Mouse (Mus musculus) hindbrain, embryonic 16.5 days (tissue): ENCODE data around the gene Gm6657. TPM values are rescaled to one million over a fixed set of nuclear protein-coding genes. Genes with fewer than 3 reads are reported as not detected.

ENCODE experiments used
- ATAC-seq: fragments of 200-750 bp; cut with Nextera tagmentation; 2 replicates; pipeline ENCODE4 v1.8.0; 2017; ENCODE audit warnings: moderate TSS enrichment, moderate library complexity
- H3K27ac ChIP-seq: fragments of 300-500 bp; sonication (generic); 2 replicates; pipeline ENCODE4 v1.5.1; 2014; ENCODE audit warnings: low read depth, mild to moderate bottlenecking, control low read depth, low read length, moderate library complexity
- H3K27me3 ChIP-seq: fragments of 300-500 bp; sonication (generic); replicated peaks from 2 replicates; pipeline ENCODE4 v1.6.1; 2014; ENCODE audit warnings: low read length; ENCODE audit not compliant: control insufficient read depth, insufficient read depth
- H3K36me3 ChIP-seq: fragments of 300-500 bp; sonication (generic); 2 replicates; pipeline ENCODE4 v1.6.1; 2014; ENCODE audit warnings: mild to moderate bottlenecking, low read length, moderate library complexity, mixed read lengths; ENCODE audit not compliant: control insufficient read depth, insufficient read depth
- H3K4me1 ChIP-seq: fragments of 300-500 bp; sonication (generic); 2 replicates; pipeline ENCODE4 v1.6.1; 2014; ENCODE audit warnings: low read depth, low read length; ENCODE audit not compliant: control insufficient read depth, insufficient read depth
- H3K4me2 ChIP-seq: fragments of 300-500 bp; sonication (generic); 2 replicates; pipeline ENCODE4 v1.6.1; 2014; ENCODE audit warnings: mild to moderate bottlenecking, low read length, control low read depth, moderate library complexity
- H3K4me3 ChIP-seq: fragments of 300-500 bp; sonication (generic); 2 replicates; pipeline ENCODE4 v1.5.1; 2014; ENCODE audit warnings: mild to moderate bottlenecking, low read length, control low read depth, moderate library complexity
- H3K9ac ChIP-seq: fragments of 300-500 bp; sonication (generic); 2 replicates; pipeline ENCODE4 v1.6.1; 2014; ENCODE audit warnings: low read depth, mild to moderate bottlenecking, control low read depth, low read length, moderate library complexity
- H3K9me3 ChIP-seq: fragments of 300-500 bp; sonication (generic); 2 replicates; pipeline ENCODE4 v1.6.1; 2014; ENCODE audit warnings: mild to moderate bottlenecking, low read length, moderate library complexity; ENCODE audit not compliant: control insufficient read depth
- WGBS: fragments of 180-500 bp; shearing (Covaris S2); extraction: QIAGEN DNeasy Blood & Tissue Kit; methylation state at CpG from one replicate; pipeline ENCODE4 v1.1.7; 2014; 5-methylcytosine and 5-hydroxymethylcytosine counted together
- polyA plus RNA-seq: library from polyadenylated mRNA; unstranded; fragments of >200 nt; fragmentation: Nextera tagmentation; extraction: Ambion mirVana; gene quantifications from 2 replicates; pipeline ENCODE4 v1.2.1, GENCODE M21; 2015

Gm6657 gene
- polyA plus RNA-seq, 1 experiment from 2014 or later: not detected

DNA sequence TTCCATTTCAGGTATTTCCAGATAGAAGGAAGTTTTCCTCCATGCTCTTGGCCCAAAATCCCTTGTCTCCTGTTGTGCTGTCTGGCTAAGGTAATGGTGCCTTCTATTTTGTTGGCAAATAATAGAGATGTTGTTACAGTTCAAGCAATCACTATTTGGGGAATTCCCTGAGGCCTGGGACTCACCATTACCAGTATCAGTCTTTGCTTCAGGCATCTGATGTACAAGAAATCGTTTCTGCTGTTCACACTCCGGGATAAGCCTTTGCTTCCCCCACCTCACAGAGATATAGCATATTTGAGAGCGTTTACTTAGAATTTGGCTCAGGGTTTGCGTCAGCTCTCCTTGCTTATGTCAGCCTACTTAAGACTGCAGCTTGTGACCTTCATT lies 12.5 kb downstream of the Gm6657 start:
- 87% methylated on average over 4 of the region's 4 CpGs for WGBS
- no peaks in the 10 kb centered on the region for H3K4me1 ChIP-seq
- no peak overlapping the region for H3K4me3 ChIP-seq
- no peak overlapping the region for H3K27ac ChIP-seq
- H3K27me3 ChIP-seq: no peaks in the 10 kb centered on the region
- H3K9me3 ChIP-seq: no peaks in the 10 kb centered on the region
- no peaks in the 10 kb centered on the region for H3K36me3 ChIP-seq
- H3K4me2 ChIP-seq: no peak overlapping the region
- H3K9ac ChIP-seq: no peak overlapping the region
- no peak for ATAC-seq

DNA sequence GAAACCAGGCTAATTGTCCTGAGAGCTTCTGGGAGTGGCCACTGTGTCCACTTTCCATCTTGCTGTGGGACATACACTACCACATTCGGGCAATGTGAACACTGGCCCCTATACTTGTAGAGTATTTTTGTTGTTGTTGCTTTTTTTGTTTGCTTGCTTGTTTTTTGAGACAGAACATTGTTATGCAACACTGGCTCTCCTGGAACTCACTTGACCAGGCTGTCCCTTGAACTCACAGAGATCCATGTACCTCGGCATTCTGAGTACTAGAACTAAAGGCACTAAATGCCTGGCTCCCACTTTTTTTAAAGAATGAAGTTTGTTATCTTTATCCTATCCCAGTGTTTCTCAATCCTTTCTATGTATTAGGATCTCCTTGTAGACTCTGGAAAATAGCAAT lies 15.8 kb downstream of the Gm6657 start:
- no peak overlapping the region for H3K9ac ChIP-seq
- no peak overlapping the region for H3K4me3 ChIP-seq
- no peaks in the 10 kb centered on the region for H3K27me3 ChIP-seq
- 82% methylated on average over 2 of the region's 2 CpGs for WGBS
- H3K4me2 ChIP-seq: no peak overlapping the region
- no peaks in the 10 kb centered on the region for H3K4me1 ChIP-seq
- no peak overlapping the region for H3K27ac ChIP-seq
- no peak for ATAC-seq
- no peaks in the 10 kb centered on the region for H3K9me3 ChIP-seq
- no peaks in the 10 kb centered on the region for H3K36me3 ChIP-seq

DNA sequence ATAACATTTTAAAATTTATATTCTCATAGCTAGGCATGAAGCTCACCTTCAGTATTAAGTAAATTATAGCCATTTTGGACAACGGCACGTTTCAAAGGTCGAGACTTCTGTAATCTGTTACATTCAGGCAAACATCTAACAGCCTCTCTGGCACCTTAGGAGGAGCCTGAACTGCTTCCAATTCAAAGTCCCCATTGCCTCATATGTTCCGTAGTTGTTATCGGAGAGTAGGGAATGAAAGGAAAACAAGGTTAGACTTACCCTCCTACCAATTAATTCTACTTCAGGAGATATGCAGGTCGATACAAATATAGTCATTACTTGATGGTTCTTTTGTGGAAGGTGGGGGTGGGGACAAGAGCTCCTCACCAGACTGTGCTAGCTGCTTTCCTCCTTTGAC lies 21.4 kb downstream of the Gm6657 start:
- 83% methylated on average over 6 of the region's 6 CpGs for WGBS
- no peak for ATAC-seq
- H3K27me3 ChIP-seq: no peaks in the 10 kb centered on the region

DNA sequence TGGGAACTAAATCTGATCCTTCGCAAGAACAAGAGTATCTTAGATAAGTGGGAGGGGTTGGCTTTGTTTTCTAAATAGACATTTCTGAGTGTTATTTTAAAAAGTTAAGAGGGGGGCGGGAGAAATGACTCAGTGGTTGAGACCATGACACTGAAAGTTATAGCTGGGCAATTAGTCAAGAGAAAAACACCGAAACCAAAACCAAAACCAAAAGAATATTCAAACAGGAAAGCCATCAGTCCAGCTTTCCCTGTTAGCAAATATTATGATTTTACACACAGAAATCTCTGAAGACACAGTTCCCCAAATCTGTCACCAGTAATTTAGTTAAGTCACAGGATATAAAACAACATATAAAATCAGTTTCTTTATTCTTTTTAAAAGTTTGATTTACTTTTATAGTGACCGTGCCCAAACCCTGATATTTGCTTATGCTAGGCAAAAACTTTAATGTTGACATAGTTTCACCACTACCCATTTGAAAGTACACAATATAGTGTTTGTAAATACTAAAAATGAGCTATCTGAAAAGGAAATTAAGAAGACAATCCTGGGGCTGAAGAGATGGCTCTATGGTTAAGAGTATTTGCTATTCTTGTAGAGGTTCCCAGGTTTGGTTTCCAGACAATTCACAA lies 25.3 kb downstream of the Gm6657 start:
- Histone ChIP-seq H3K4me2 (no peak overlapping the region), H3K9ac (no peak overlapping the region), H3K4me3 (no peak overlapping the region), H3K9me3 (no peaks in the 10 kb centered on the region), H3K36me3 (no peaks in the 10 kb centered on the region), H3K27me3 (no peaks in the 10 kb centered on the region), H3K4me1 (no peaks in the 10 kb centered on the region), H3K27ac (no peak overlapping the region)
- 88% methylated on average over 4 of the region's 4 CpGs for WGBS
- ATAC-seq: no peak

More for the DNA sequence above, 21.4 kb downstream of the Gm6657 start:
- H3K36me3 ChIP-seq: no peaks in the 10 kb centered on the region
- H3K9ac ChIP-seq: no peak overlapping the region
- H3K9me3 ChIP-seq: no peaks in the 10 kb centered on the region
- no peak overlapping the region for H3K4me3 ChIP-seq
- H3K27ac ChIP-seq: no peak overlapping the region
- no peak overlapping the region for H3K4me2 ChIP-seq
- H3K4me1 ChIP-seq: no peaks in the 10 kb centered on the region

DNA sequence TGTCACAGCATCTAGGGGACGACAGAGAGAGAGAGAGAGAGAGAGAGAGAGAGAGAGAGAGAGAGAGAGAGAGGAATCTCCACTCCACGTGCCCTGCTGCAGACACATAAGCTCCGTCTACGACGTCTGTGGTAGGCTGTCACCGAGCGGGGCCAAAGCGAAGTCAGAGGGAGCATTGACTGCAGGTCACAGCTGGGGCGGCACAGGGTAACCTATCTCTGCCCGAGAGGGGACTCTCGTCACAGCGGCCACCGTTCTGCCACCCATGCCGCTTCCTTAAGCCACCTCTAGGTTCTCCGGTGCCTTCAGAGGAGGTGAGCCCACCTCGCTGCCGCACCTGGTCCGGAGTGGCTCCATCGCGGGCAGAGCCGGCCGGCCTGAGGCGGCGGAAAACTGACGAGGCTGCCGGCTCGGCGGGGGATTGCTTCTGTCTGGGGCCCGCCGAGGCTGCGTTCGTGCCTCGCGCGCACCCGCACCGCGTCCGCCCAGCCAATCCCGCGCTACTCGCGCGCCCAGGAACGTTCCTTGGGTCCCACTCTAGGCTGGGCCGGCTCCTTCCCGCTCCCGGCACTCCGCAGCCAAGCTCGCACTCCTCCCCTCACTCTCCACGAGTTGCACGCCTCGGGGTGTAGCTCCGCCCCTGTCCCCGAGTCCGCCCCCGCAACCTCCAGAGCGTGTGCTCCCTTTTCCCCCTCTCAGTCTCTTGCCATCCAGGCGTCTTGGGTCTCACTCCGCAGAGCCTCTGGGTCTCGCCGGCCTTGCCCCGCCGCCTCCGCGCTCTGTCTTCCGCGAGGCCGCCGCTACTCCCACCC lies 31.9 kb downstream of the Gm6657 start, which contains the start of gene Gphn:
Gene Gphn (plus strand): TSS at position 673 of the 812 bp plus-strand sequence.
- Histone ChIP-seq H3K4me1 (peaks cover 6% of the 10 kb centered on the region), H3K27ac (peak within 1 kb of the TSS; percentile 99), H3K9ac (peak within 1 kb of the TSS; percentile 83), H3K36me3 (no peaks in the 10 kb centered on the region), H3K9me3 (no peaks in the 10 kb centered on the region), H3K4me2 (peak within 1 kb of the TSS; percentile 76), H3K4me3 (peak within 1 kb of the TSS; percentile 73), H3K27me3 (no peaks in the 10 kb centered on the region)
- ATAC-seq: peak; percentile 98
- WGBS: 0% methylated on average over 65 of the region's 70 CpGs

DNA sequence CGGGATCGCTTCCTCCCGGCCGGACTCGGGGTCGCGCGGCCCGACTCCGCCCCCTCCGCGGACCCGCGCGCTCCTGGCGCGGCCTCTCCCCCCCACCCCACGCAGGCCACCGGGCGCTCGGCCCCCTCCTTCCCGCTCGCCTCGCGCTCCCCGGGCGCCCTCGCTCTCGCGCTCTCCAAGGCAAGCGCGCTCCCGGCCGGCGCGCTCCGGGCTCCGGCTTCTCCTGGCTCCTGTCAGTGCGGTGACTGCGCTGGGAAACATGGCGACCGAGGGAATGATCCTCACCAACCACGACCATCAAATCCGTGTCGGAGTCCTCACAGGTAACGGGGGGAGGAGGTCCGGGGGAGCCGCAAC lies 32.5 kb downstream of the Gm6657 start:
- Histone ChIP-seq H3K4me2 (peak overlapping the region; percentile 76), H3K27me3 (no peaks in the 10 kb centered on the region), H3K27ac (peak overlapping the region; percentile 99), H3K4me1 (peaks cover 6% of the 10 kb centered on the region), H3K9ac (peak overlapping the region; percentile 83), H3K36me3 (no peaks in the 10 kb centered on the region), H3K9me3 (no peaks in the 10 kb centered on the region), H3K4me3 (peak overlapping the region; percentile 73)
- peak; percentile 90 for ATAC-seq
- 0% methylated on average over 36 of the region's 48 CpGs for WGBS

DNA sequence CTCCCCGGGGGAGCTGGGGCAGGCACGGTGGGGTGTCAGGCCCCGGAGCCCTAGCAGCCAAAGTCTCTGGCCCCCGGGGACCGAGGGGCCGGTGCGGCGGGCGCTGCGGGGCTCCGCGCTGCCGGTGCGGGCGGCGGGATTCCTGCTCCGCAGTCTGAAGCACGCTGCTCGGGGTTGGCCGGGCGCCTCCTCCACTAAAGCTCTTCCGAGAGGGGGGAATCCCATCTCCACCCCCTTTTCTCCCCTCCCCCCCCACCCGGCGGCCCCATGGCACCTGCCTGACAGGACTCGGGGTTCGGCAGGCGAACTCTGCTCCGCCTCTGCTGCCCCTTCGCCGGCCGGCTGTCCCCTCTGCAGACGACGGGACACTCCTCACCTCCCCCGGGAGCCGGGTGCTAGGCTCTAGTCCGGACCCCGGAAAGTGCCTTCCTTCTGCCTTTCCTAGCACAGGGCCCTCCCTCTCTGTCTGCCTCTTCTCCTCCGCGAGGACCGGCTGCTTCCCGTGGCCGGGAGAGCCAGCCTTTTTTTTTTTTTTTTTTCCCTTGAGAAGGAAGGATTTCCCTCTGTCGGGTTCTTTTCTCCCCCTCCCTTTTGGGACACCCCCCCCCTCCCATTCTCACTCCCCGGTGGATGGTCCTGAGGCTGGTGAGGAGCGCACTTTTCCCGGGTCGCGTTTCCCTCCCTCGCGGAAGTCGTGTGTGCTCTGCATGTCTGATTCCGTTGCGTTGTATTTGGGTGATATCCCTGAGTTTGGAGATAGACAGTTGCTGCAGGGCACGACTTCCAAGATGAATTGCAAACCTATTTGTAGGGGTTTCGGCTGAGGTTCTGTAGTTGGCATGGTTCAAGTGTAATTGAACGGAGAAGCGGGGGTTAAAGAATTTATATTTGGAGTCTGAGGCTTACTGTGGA lies 33.2 kb downstream of the Gm6657 start:
- Histone ChIP-seq H3K9me3 (no peaks in the 10 kb centered on the region), H3K36me3 (no peaks in the 10 kb centered on the region), H3K9ac (peak overlapping the region; percentile 83), H3K27ac (peak overlapping the region; percentile 99), H3K4me3 (peak overlapping the region; percentile 73), H3K4me2 (peak overlapping the region; percentile 76), H3K4me1 (peaks cover 6% of the 10 kb centered on the region), H3K27me3 (no peaks in the 10 kb centered on the region)
- peak; percentile 25 for ATAC-seq
- WGBS: under 1% methylated on average over 42 of the region's 57 CpGs

DNA sequence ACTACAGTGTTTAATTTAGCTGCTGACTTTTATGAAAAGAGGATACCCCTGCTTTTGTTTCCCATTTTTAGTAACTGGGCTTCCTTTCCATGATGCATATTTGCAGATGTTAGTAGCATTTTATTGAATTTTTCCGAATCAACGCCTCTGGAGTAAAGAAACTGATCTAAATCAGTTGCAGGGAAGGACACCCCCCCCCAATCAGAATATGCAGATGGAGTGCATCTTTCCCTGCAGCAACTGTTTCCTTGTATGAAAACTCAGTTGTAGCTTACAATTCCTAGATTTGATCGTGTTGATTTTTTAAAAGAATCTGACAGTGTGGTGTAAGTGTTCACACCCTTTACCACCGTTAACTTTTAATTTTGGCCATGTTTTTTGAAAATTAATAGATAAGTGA lies 34.1 kb downstream of the Gm6657 start:
- Histone ChIP-seq H3K36me3 (no peaks in the 10 kb centered on the region), H3K27ac (no peak overlapping the region; the same call in 1 of the 2 replicates), H3K9ac (peak overlapping the region; percentile 18), H3K4me1 (peaks cover 6% of the 10 kb centered on the region), H3K27me3 (no peaks in the 10 kb centered on the region), H3K4me3 (peak overlapping the region; percentile 73), H3K9me3 (no peaks in the 10 kb centered on the region), H3K4me2 (peak overlapping the region; percentile 76)
- WGBS: 33% methylated on average over 4 of the region's 4 CpGs
- no peak for ATAC-seq

DNA sequence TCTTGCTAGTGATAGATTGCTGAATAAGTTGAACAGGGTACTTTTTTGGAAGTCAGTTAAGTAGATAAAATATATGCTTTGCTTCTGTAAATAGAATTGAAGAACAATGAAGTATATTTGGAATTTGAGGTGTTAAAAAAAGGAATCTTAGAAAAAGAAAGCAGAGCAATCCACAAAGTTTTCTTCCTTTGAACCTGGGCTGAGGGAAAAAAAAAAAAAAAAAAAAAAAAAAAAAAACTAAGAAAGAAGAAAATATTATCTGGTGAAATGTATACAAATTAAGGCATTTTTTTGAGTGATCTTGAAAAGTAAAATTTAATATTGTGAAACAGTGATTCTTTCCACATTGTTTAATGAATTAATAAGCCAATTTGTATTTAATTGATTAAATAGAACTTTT lies 38.5 kb downstream of the Gm6657 start:
- no peak overlapping the region for H3K27ac ChIP-seq
- H3K36me3 ChIP-seq: no peaks in the 10 kb centered on the region
- H3K9me3 ChIP-seq: no peaks in the 10 kb centered on the region
- H3K4me1 ChIP-seq: peaks cover 6% of the 10 kb centered on the region
- no peak overlapping the region for H3K4me2 ChIP-seq
- no peak for ATAC-seq
- H3K9ac ChIP-seq: no peak overlapping the region
- no peaks in the 10 kb centered on the region for H3K27me3 ChIP-seq
- H3K4me3 ChIP-seq: no peak overlapping the region
